Mouse (Mus musculus) T-helper 2 cell (primary cell): Measurements from ENCODE around the gene Itsn2.
"Not testable (repeated sequence)": the region's sequence is repeated elsewhere in the genome, so short reads cannot be mapped to it uniquely, and the experiment has no call there.

Experiments
- in situ Hi-C: fragments of 300-600 bp; cut with MboI, MseI; formaldehyde crosslinking; loops from one replicate; pipeline ENCODE4 v1.15.1; 2025; ENCODE audit warnings: high pct_unique_total_duplicates

The Itsn2 gene

GRCm38 (mm10) chr12:4708881-4709604 is 116.6 kb downstream of the Itsn2 start:
- in situ Hi-C loops: no loop called here

GRCm38 (mm10) chr12:4709926-4710325 is 117.5 kb downstream of the Itsn2 start:
- in situ Hi-C loops: no loop called here

GRCm38 (mm10) chr12:4713361-4713760 is 120.9 kb downstream of the Itsn2 start:
- in situ Hi-C loops: no loop called here

GRCm38 (mm10) chr12:4715606-4716005 is 123.2 kb downstream of the Itsn2 start:
- in situ Hi-C loops: no loop called here

GRCm38 (mm10) chr12:4717417-4717816 is 125.0 kb downstream of the Itsn2 start:
- in situ Hi-C loops: no loop called here

GRCm38 (mm10) chr12:4719066-4719761 is 126.8 kb downstream of the Itsn2 start:
- in situ Hi-C loops: no loop called here

GRCm38 (mm10) chr12:4719762-4720754 is 127.6 kb downstream of the Itsn2 start:
- in situ Hi-C loops: no loop called here

- in situ Hi-C loops: no loop called here
Measured at GRCm38 (mm10) chr12:4729165-4729564, 136.7 kb downstream of the Itsn2 start.

GRCm38 (mm10) chr12:4731629-4732028 is 139.2 kb downstream of the Itsn2 start:
- in situ Hi-C loops: no loop called here

- in situ Hi-C loops: no loop called here
Measured at GRCm38 (mm10) chr12:4732332-4732731, 139.9 kb downstream of the Itsn2 start.

GRCm38 (mm10) chr12:4738031-4738576 is 145.7 kb downstream of the Itsn2 start, which contains the start of gene Fam228a:
Gene Fam228a, minus strand, starts transcription at chr12:4738430.
- in situ Hi-C loops: no loop called here

GRCm38 (mm10) chr12:4740823-4741222 is 148.4 kb downstream of the Itsn2 start:
- in situ Hi-C loops: no loop called here

GRCm38 (mm10) chr12:4742183-4742582 is 149.7 kb downstream of the Itsn2 start:
- in situ Hi-C loops: no loop called here

GRCm38 (mm10) chr12:4744486-4744885 is 152.0 kb downstream of the Itsn2 start:
- in situ Hi-C loops: no loop called here

- in situ Hi-C loops: not testable (repeated sequence)
Measured at GRCm38 (mm10) chr12:4754451-4754850, 162.0 kb downstream of the Itsn2 start.

GRCm38 (mm10) chr12:4757060-4757459 is 164.6 kb downstream of the Itsn2 start:
- in situ Hi-C loops: no loop called here
